Mouse (Mus musculus) intestine, embryonic 14.5 days (tissue): ENCODE measurements around the gene Zfp711. TPM values are rescaled to one million over a fixed set of nuclear protein-coding genes. Genes with fewer than 3 reads are reported as not detected.

ENCODE experiments used
- ATAC-seq: fragments of 200-750 bp; cut with Nextera tagmentation; replicated peaks from 2 replicates; pipeline ENCODE4 v1.8.0; 2017; ENCODE audit warnings: low read depth, moderate number of reproducible peaks, moderate TSS enrichment, moderate library complexity; ENCODE audit not compliant: low FRiP score, low TSS enrichment
- DNase-seq: peaks from one replicate; pipeline ENCODE4 v3.0.0-alpha.2; 2018; ENCODE audit warnings: low spot score
- H3K27ac ChIP-seq: fragments of 300-500 bp; sonication (generic); 2 replicates; pipeline ENCODE4 v1.5.1; 2014; ENCODE audit warnings: low read depth, mild to moderate bottlenecking, control low read depth
- H3K27me3 ChIP-seq: fragments of 300-500 bp; sonication (generic); replicated peaks from 2 replicates; pipeline ENCODE4 v1.6.1; 2014; ENCODE audit warnings: low read length, control low read depth; ENCODE audit not compliant: control insufficient read depth, insufficient read depth
- H3K36me3 ChIP-seq: fragments of 300-500 bp; sonication (generic); 2 replicates; pipeline ENCODE4 v1.6.1; 2014; ENCODE audit warnings: low read length, control low read depth; ENCODE audit not compliant: control insufficient read depth, insufficient read depth
- H3K4me1 ChIP-seq: fragments of 300-500 bp; sonication (generic); replicated peaks from 2 replicates; pipeline ENCODE4 v1.6.1; 2014; ENCODE audit warnings: low read length, control low read depth, mixed read lengths; ENCODE audit not compliant: control insufficient read depth, insufficient read depth
- H3K4me2 ChIP-seq: fragments of 300-500 bp; sonication (generic); 2 replicates; pipeline ENCODE4 v1.6.1; 2014; ENCODE audit warnings: low read length
- H3K4me3 ChIP-seq: fragments of 300-500 bp; sonication (generic); 2 replicates; pipeline ENCODE4 v1.5.1; 2014; ENCODE audit warnings: low read depth, low read length, control low read depth, mixed read lengths
- H3K9ac ChIP-seq: fragments of 300-500 bp; sonication (generic); 2 replicates; pipeline ENCODE4 v1.6.1; 2014; ENCODE audit warnings: mild to moderate bottlenecking, low read length
- H3K9me3 ChIP-seq: fragments of 300-500 bp; sonication (generic); 2 replicates; pipeline ENCODE4 v1.6.1; 2016; ENCODE audit warnings: low read length, control low read depth; ENCODE audit not compliant: control insufficient read depth
- WGBS: fragments of 180-500 bp; shearing (Covaris S2); extraction: QIAGEN DNeasy Blood & Tissue Kit; methylation state at CpG from one replicate; pipeline ENCODE4 v1.1.7; 2014; 5-methylcytosine and 5-hydroxymethylcytosine counted together
- polyA plus RNA-seq: library from polyadenylated mRNA; unstranded; fragments of >200 nt; fragmentation: Nextera tagmentation; extraction: Ambion mirVana; gene quantifications from 2 replicates; pipeline ENCODE4 v1.2.1, GENCODE M21; 2014

The Zfp711 gene
- 11.4 and 13.1 TPM in 2 replicates for polyA plus RNA-seq

GRCm38 (mm10) chrX:112600511-112601305 lies at the start of gene Zfp711:
Gene Zfp711 (plus strand): TSS chrX:112600526.
- peak within 1 kb of the TSS; percentile 77 for H3K27ac ChIP-seq
- ATAC-seq (peak; percentile 99), DNase-seq (peak; percentile 84)
- H3K9ac ChIP-seq: peak within 1 kb of the TSS; percentile 74
- H3K4me1 ChIP-seq: no peaks in the 10 kb centered on the region
- no peaks in the 10 kb centered on the region for H3K9me3 ChIP-seq
- 12% methylated on average over 69 of the region's 79 CpGs for WGBS
- H3K36me3 ChIP-seq: no peaks in the 10 kb centered on the region
- peak within 1 kb of the TSS; percentile 57 for H3K4me3 ChIP-seq
- H3K4me2 ChIP-seq: peak within 1 kb of the TSS; percentile 54
- H3K27me3 ChIP-seq: no peaks in the 10 kb centered on the region

- H3K9me3 ChIP-seq: no peaks in the 10 kb centered on the region
- no peaks in the 10 kb centered on the region for H3K36me3 ChIP-seq
- ATAC-seq: no peak
- no peak for DNase-seq
- no peak overlapping the region for H3K9ac ChIP-seq
- H3K4me3 ChIP-seq: no peak overlapping the region
- no peak overlapping the region for H3K4me2 ChIP-seq
- 71% methylated on average over 2 of the region's 2 CpGs for WGBS
- H3K27ac ChIP-seq: no peak overlapping the region
- H3K27me3 ChIP-seq: no peaks in the 10 kb centered on the region
- H3K4me1 ChIP-seq: no peaks in the 10 kb centered on the region
Observed at GRCm38 (mm10) chrX:112567716-112568115, 32.6 kb upstream of the Zfp711 start.

- H3K9me3 ChIP-seq: no peaks in the 10 kb centered on the region
- DNase-seq (peak; percentile 70), ATAC-seq (peak; percentile 65)
- no peaks in the 10 kb centered on the region for H3K4me1 ChIP-seq
- H3K27me3 ChIP-seq: no peaks in the 10 kb centered on the region
- H3K4me3 ChIP-seq: peak overlapping the region; percentile 57
- no peaks in the 10 kb centered on the region for H3K36me3 ChIP-seq
- peak overlapping the region; percentile 54 for H3K4me2 ChIP-seq
- peak overlapping the region; percentile 77 for H3K27ac ChIP-seq
- 13% methylated on average over 55 of the region's 81 CpGs for WGBS
- H3K9ac ChIP-seq: peak overlapping the region; percentile 74
Observed at GRCm38 (mm10) chrX:112601306-112602120, 1.2 kb downstream of the Zfp711 start.

DNA sequence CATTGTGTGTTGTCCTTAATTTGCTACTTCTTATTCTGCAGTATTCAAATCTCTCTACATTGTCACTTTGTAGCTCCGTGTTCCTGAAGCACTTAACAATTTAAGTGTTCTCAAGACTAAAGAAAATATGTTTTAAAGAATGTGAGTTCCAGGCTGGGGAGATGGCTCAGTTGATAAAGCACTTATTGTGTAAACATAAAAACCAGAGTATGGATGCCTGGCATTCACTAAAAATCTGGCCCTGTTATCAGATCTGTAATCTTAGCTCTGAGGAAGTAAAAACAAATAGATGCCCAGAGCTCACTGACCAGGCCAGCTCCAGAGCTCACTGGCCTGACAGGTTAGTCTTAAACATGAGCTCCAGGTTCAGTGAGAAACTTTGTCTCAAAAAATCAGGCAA lies 75.2 kb downstream of the Zfp711 start:
- DNase-seq (no peak), ATAC-seq (no peak)
- Histone ChIP-seq H3K4me2 (no peak overlapping the region), H3K27ac (no peak overlapping the region), H3K9ac (no peak overlapping the region), H3K9me3 (no peaks in the 10 kb centered on the region), H3K27me3 (no peaks in the 10 kb centered on the region), H3K4me1 (no peaks in the 10 kb centered on the region), H3K4me3 (no peak overlapping the region), H3K36me3 (no peaks in the 10 kb centered on the region)
- 12% methylated on average over 1 of the region's 1 CpGs for WGBS

DNA sequence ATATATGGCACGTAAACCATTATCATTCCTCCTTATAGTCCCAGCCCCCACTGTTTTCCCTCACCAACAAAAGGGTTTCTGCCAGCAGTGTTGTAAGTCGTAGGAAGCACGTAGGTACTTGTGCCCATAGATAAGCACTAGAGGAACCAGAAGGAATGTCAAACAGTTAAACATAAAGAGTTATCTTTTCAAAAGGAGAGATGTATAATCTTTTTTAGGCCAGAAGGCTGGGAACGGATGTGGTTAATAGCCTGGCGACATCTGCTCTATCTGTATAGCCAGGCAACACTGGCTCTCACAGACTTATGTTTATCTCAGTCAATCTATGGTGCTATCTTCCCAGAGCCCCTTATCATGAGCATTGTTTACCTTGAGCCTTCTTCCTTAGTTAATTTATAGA lies 80.3 kb downstream of the Zfp711 start:
- ATAC-seq: no peak
- Histone ChIP-seq H3K4me3 (no peak overlapping the region), H3K9ac (no peak overlapping the region), H3K4me1 (no peaks in the 10 kb centered on the region), H3K4me2 (no peak overlapping the region), H3K36me3 (no peaks in the 10 kb centered on the region), H3K27ac (no peak overlapping the region), H3K9me3 (no peaks in the 10 kb centered on the region), H3K27me3 (no peaks in the 10 kb centered on the region)
- no peak for DNase-seq
- WGBS: 32% methylated on average over 5 of the region's 5 CpGs

Other genes starting within 250 kb of the Zfp711 start
- not detected in 2 replicates for gene Satl1, start 193.7 kb upstream of the Zfp711 start, polyA plus RNA-seq
- not detected in 2 replicates for gene 2010106E10Rik, start 105.3 kb upstream of the Zfp711 start, polyA plus RNA-seq
- 2.0 and 2.3 TPM in 2 replicates for gene Pof1b, start 98.1 kb downstream of the Zfp711 start, polyA plus RNA-seq